Mouse (Mus musculus) hindbrain, embryonic 10.5 days (tissue): Measurements from ENCODE around the gene Mpv17l2. TPM values are rescaled to one million over a fixed set of nuclear protein-coding genes. Genes with fewer than 3 reads are reported as not detected.

Source experiments
- DNase-seq: peaks from one replicate; pipeline ENCODE4 v3.0.0-alpha.2; 2017; ENCODE audit warnings: low spot score
- H3K27ac ChIP-seq: fragments of 300-500 bp; sonication (generic); 2 replicates; pipeline ENCODE4 v1.5.1; 2016; ENCODE audit warnings: mild to moderate bottlenecking, moderate library complexity
- H3K27me3 ChIP-seq: fragments of 300-500 bp; sonication (generic); 2 replicates; pipeline ENCODE4 v1.6.1; 2016; ENCODE audit warnings: mild to moderate bottlenecking; ENCODE audit not compliant: poor library complexity, insufficient read depth, severe bottlenecking
- H3K36me3 ChIP-seq: fragments of 300-500 bp; sonication (generic); 2 replicates; pipeline ENCODE4 v1.6.1; 2016; ENCODE audit warnings: mild to moderate bottlenecking, moderate library complexity
- H3K4me1 ChIP-seq: fragments of 300-500 bp; sonication (generic); replicated peaks from 2 replicates; pipeline ENCODE4 v1.6.1; 2016; ENCODE audit warnings: mild to moderate bottlenecking
- H3K4me3 ChIP-seq: fragments of 300-500 bp; sonication (generic); 2 replicates; pipeline ENCODE4 v1.5.1; 2016; ENCODE audit warnings: mild to moderate bottlenecking, moderate library complexity
- H3K9me3 ChIP-seq: fragments of 300-500 bp; sonication (generic); 2 replicates; pipeline ENCODE4 v1.6.1; 2016; ENCODE audit warnings: mild to moderate bottlenecking, moderate library complexity
- WGBS: fragments of 180-500 bp; shearing (Covaris S2); methylation state at CpG from one replicate; pipeline ENCODE4 v1.1.7; 2016; 5-methylcytosine and 5-hydroxymethylcytosine counted together
- polyA plus RNA-seq: library from polyadenylated mRNA; unstranded; fragments of >200 nt; fragmentation: Nextera tagmentation; extraction: Ambion mirVana; gene quantifications from 2 replicates; pipeline ENCODE4 v1.2.1, GENCODE M21; 2016

Gene Mpv17l2
- polyA plus RNA-seq, 1 experiment from 2014 or later: 40.6 TPM

DNA sequence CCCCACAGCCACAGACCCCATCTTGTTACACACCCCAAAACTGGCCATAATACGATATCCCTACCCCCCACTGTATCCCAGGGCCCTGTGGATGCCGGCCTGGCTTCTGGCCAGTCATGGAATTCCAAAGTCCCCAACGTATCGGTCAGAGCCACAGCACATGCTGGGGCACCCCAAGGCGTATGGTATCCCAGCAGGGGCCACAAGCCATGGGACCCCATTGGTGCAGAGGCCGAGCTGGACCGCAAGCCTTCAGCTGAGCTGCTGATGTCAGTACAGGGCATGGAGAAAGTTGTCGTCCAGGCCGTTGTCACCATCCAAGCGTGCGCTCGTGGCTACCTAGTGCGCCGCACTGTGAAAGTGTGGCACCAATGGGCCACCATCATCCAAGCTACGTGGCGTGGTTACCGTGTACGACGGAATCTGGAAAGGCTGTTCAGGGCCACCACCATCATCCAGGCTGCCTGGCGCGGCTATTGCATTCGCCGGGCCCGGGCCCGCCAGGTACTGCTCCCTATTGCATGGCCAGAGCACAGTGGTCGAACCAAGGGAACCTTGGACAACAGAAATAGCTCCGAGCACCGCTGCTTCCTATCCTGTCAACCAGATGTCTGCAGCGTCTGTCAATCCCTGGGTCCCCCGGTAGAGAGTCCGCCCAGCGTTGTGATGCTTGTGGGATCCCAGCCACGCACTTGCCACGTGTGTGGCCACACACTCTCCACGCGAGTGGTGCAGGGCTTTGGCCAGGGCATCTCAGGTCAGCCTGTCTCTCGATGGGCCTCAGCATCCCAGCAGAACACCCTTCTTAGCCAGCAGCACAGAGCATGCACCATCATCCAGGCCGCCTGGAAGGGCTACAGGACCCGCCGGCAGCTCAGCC is 44.0 kb downstream of the Mpv17l2 start:
- Histone ChIP-seq H3K27ac (no peak overlapping the region), H3K27me3 (peaks cover 26% of the 10 kb centered on the region; the same call in 1 of the 2 replicates), H3K9me3 (no peaks in the 10 kb centered on the region), H3K36me3 (no peaks in the 10 kb centered on the region), H3K4me3 (no peak overlapping the region), H3K4me1 (peaks cover 16% of the 10 kb centered on the region)
- no peak for DNase-seq
- 85% methylated on average over 40 of the region's 40 CpGs for WGBS

DNA sequence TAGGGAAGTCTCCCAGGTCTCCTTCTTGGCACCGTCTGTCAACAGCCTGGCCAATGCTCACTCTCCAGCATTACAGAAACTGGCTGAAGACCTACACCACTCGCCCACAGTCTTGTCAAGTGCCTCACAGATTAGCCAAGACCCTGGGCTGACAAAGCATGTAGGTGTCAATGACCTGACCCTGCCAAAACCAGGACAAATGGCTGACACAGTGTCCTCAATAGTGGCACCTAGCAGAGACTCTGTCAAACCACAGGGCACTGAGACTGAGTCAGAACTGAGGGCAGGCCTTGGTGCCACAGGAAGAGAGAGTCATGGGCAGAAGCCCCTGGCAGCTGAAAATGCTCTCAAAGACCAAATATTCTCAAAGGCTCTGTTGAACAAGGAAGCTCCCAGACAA is 45.7 kb downstream of the Mpv17l2 start:
- no peak overlapping the region for H3K4me3 ChIP-seq
- H3K27me3 ChIP-seq: peaks cover 25% of the 10 kb centered on the region; the same call in 1 of the 2 replicates
- peaks cover 16% of the 10 kb centered on the region for H3K4me1 ChIP-seq
- DNase-seq: no peak
- no peaks in the 10 kb centered on the region for H3K9me3 ChIP-seq
- H3K36me3 ChIP-seq: no peaks in the 10 kb centered on the region
- 70% methylated on average over 2 of the region's 2 CpGs for WGBS
- H3K27ac ChIP-seq: no peak overlapping the region

DNA sequence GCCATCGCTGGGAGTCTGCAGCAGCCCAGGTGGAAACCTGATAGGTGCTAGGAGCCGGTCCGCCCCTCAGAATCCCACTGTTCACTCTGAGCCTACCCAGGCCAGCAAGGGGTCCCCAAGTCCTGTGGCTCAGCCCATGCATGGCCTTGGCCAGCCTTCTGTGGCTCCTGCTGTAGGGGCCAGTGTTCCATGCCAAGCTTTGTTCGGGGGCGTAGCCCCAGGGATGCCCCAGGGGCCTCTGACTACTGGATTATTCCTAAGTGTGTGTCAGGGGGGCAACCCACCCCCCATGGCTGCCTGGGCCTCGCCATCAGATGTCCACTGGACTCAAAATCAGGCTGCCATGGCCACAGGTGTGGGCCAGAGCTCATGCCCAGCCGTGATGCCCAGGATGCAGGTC is 46.8 kb downstream of the Mpv17l2 start:
- WGBS: 82% methylated on average over 7 of the region's 7 CpGs
- no peak for DNase-seq
- H3K27ac ChIP-seq: no peak overlapping the region

DNA sequence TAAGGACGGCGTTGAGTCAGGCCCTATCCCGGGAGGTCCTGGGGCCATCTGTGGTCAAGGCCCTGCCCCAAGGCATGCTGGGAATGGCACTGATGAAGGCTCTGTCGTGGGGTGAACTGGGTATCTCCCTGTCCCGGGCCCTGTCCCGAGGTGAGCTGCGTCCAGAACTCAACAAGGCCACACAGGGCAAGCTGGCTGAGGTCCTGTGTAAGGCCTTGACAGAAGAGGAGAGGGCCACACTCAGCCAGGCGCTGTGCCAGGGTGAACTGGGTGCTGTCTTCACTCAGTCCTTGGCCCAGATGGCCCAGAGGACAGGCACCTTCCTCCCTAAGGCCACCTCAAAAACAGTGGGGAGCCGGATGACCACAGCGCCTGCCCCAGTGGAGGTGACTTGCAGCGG is 49.7 kb downstream of the Mpv17l2 start:
- no peaks in the 10 kb centered on the region for H3K9me3 ChIP-seq
- H3K4me3 ChIP-seq: no peak overlapping the region

More for the DNA sequence above, 46.8 kb downstream of the Mpv17l2 start:
- Histone ChIP-seq H3K36me3 (no peaks in the 10 kb centered on the region), H3K9me3 (no peaks in the 10 kb centered on the region), H3K27me3 (peaks cover 19% of the 10 kb centered on the region; the same call in 1 of the 2 replicates), H3K4me1 (peaks cover 16% of the 10 kb centered on the region), H3K4me3 (no peak overlapping the region)

DNA sequence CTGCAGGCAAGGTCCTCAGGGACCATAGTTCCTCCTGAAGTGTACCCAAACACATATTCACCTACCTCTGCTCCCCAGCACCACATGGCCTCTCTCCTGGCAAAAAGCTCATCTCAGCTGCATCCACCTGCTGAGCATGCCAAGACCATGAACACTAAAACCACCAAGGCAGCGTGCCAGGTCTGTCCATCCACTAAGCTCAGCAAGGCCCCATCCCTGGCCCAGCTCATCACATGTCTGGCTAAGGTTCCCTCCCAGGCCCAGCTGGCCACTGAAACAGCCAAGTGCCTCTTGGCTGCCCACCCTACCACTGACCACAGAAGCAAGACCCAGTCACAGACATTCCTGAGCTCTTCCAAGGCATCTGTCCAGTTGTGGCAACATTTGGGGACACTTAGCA is 50.5 kb downstream of the Mpv17l2 start:
- Histone ChIP-seq H3K9me3 (no peaks in the 10 kb centered on the region), H3K4me3 (no peak overlapping the region), H3K36me3 (no peaks in the 10 kb centered on the region), H3K4me1 (peaks cover 16% of the 10 kb centered on the region), H3K27ac (no peak overlapping the region), H3K27me3 (0 out of 2 replicates have a peak, but pooled peaks cover 4% of the 10 kb centered on the region)
- 87% methylated on average over 1 of the region's 1 CpGs for WGBS
- no peak for DNase-seq

More for the DNA sequence above, 49.7 kb downstream of the Mpv17l2 start:
- Histone ChIP-seq H3K27me3 (0 out of 2 replicates have a peak, but pooled peaks cover 4% of the 10 kb centered on the region), H3K4me1 (peaks cover 16% of the 10 kb centered on the region), H3K27ac (no peak overlapping the region), H3K36me3 (no peaks in the 10 kb centered on the region)
- DNase-seq: no peak
- 83% methylated on average over 11 of the region's 11 CpGs for WGBS

DNA sequence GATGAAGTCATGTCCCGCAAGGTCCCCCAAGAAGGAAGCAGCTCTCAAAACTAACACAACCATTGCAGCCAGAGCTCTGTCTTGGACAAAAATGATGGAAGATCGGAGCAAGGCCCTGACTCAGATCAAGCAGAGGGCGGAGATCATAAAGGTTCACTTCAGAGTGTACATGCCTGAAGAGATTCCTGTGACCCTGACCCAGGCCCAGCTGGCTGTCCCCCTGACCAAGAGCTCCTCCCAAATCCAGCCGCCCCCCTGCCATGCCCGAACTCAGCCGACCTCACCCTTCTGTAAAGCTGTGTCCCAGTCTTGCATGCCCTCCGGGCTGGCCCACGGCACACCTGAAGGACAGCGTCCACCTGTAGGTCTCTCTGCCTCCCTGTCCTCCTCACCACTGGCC is 51.0 kb downstream of the Mpv17l2 start:
- H3K27ac ChIP-seq: no peak overlapping the region
- H3K36me3 ChIP-seq: no peaks in the 10 kb centered on the region; the same call in 1 of the 2 replicates
- peaks cover 16% of the 10 kb centered on the region for H3K4me1 ChIP-seq
- H3K27me3 ChIP-seq: 0 out of 2 replicates have a peak, but pooled peaks cover 4% of the 10 kb centered on the region
- H3K4me3 ChIP-seq: no peak overlapping the region
- H3K9me3 ChIP-seq: no peaks in the 10 kb centered on the region
- WGBS: 90% methylated on average over 9 of the region's 9 CpGs
- DNase-seq: no peak

Other genes with a start within 250 kb of the Mpv17l2 start
- 311 and 360 TPM in 2 replicates for gene Fkbp8, start 233.2 kb downstream of the Mpv17l2 start, polyA plus RNA-seq
- 54.3 and 57.7 TPM in 2 replicates for gene Kxd1, start 233.0 kb downstream of the Mpv17l2 start, polyA plus RNA-seq
- 20.5 and 22.4 TPM in 2 replicates for gene Ell, start 221.5 kb downstream of the Mpv17l2 start, polyA plus RNA-seq
- gene Isyna1, start 166.6 kb downstream of the Mpv17l2 start, polyA plus RNA-seq: 158 and 159 TPM in 2 replicates
- 84.4 and 117 TPM in 2 replicates for gene Ssbp4, start 152.1 kb downstream of the Mpv17l2 start, polyA plus RNA-seq
- gene Lrrc25, start 144.8 kb downstream of the Mpv17l2 start, polyA plus RNA-seq: 1.1 and 1.6 TPM in 2 replicates
- not detected in 2 replicates for gene Gdf15, start 128.5 kb downstream of the Mpv17l2 start, polyA plus RNA-seq
- gene Pgpep1, start 100.6 kb downstream of the Mpv17l2 start, polyA plus RNA-seq: 87.4 and 141 TPM in 2 replicates
- gene Lsm4, start 87.7 kb downstream of the Mpv17l2 start, polyA plus RNA-seq: 344 and 354 TPM in 2 replicates
- gene Jund, start 62.0 kb downstream of the Mpv17l2 start, polyA plus RNA-seq: 64.6 and 128 TPM in 2 replicates
- gene Iqcn, start 57.5 kb downstream of the Mpv17l2 start, polyA plus RNA-seq: 0.07 TPM in 1 of 2 replicates, not detected in the other
- gene Gm3336, start 42.4 kb downstream of the Mpv17l2 start, polyA plus RNA-seq: not detected in 2 replicates
- gene Pde4c, start 37.2 kb downstream of the Mpv17l2 start, polyA plus RNA-seq: 0.63 and 0.69 TPM in 2 replicates
- 24.8 and 70.3 TPM in 2 replicates for gene Rab3a, start 6.3 kb downstream of the Mpv17l2 start, polyA plus RNA-seq
- 73.4 and 82.1 TPM in 2 replicates for gene Pik3r2, start 15.8 kb upstream of the Mpv17l2 start, polyA plus RNA-seq
- gene Mast3, start 44.1 kb upstream of the Mpv17l2 start, polyA plus RNA-seq: 11.4 and 18.2 TPM in 2 replicates
- gene Il12rb1, start 47.5 kb upstream of the Mpv17l2 start, polyA plus RNA-seq: 0.05 TPM in 1 of 2 replicates, not detected in the other
- gene Arrdc2, start 78.8 kb upstream of the Mpv17l2 start, polyA plus RNA-seq: 7.3 and 8.7 TPM in 2 replicates
- gene Kcnn1, start 102.3 kb upstream of the Mpv17l2 start, polyA plus RNA-seq: 6.2 and 19.3 TPM in 2 replicates
- 172 and 182 TPM in 2 replicates for gene Ccdc124, start 113.0 kb upstream of the Mpv17l2 start, polyA plus RNA-seq
- 0.39 and 0.59 TPM in 2 replicates for gene Slc5a5, start 131.8 kb upstream of the Mpv17l2 start, polyA plus RNA-seq
- 3,443 and 3,791 TPM in 2 replicates for gene Rpl18a, start 136.5 kb upstream of the Mpv17l2 start, polyA plus RNA-seq
- 66.6 and 74.5 TPM in 2 replicates for gene Map1s, start 145.0 kb upstream of the Mpv17l2 start, polyA plus RNA-seq